Mouse (Mus musculus): Measurements from ENCODE around the gene Abi3bp. TPM values are rescaled to one million over a fixed set of nuclear protein-coding genes. Genes with fewer than 3 reads are reported as not detected.

The Abi3bp gene
- total and polyA plus RNA-seq, 2 experiments from 2014 or later: 2.2 to 4.2 TPM

GRCm38 (mm10) chr16:56478575-56479191 is 1.0 kb downstream of the Abi3bp start:
- Histone ChIP-seq H3K36me3 (replicated peaks; ENCODE audit: control insufficient read depth, insufficient read depth, low read length) (no peaks in the 10 kb centered on the region), H3K9me3 (replicated peaks; ENCODE audit: control insufficient read depth, low read length) (no peaks in the 10 kb centered on the region), H3K27me3 (ENCODE audit: control insufficient read depth, insufficient read depth, low read length) (no peaks in the 10 kb centered on the region), H3K4me1 (ENCODE audit: control insufficient read depth, insufficient read depth) (no peaks in the 10 kb centered on the region), H3K27ac (ENCODE audit: low read depth) (no peak overlapping the region), H3K4me2 (ENCODE audit: low read depth, low read length) (peak overlapping the region; percentile 53), H3K4me3 (ENCODE audit: low read depth, low read length) (peak overlapping the region; percentile 41), H3K9ac (replicated peaks; ENCODE audit: low read depth, low read length) (no peak overlapping the region)
- ATAC-seq (ENCODE audit: insufficient read depth, low read depth): no peak
- 40% methylated on average over 12 of the region's 12 CpGs for WGBS
- peak; percentile 9 for DNase-seq (ENCODE audit: low spot score)
- no peak for TF ChIP-seq CTCF (IDR thresholded peaks at IDR 0.05; ENCODE audit: low read depth)
- no peak for TF ChIP-seq EP300 (IDR thresholded peaks at IDR 0.05; ENCODE audit: low read depth)

- DNase-seq (ENCODE audit: low spot score) (no peak), ATAC-seq (ENCODE audit: insufficient read depth, low read depth) (no peak)
- Histone ChIP-seq H3K9me3 (replicated peaks; ENCODE audit: control insufficient read depth, low read length) (no peaks in the 10 kb centered on the region), H3K27ac (ENCODE audit: low read depth) (no peak overlapping the region), H3K4me3 (ENCODE audit: low read depth, low read length) (no peak overlapping the region), H3K36me3 (replicated peaks; ENCODE audit: control insufficient read depth, insufficient read depth, low read length) (no peaks in the 10 kb centered on the region), H3K9ac (replicated peaks; ENCODE audit: low read depth, low read length) (no peak overlapping the region), H3K4me1 (ENCODE audit: control insufficient read depth, insufficient read depth) (no peaks in the 10 kb centered on the region), H3K4me2 (ENCODE audit: low read depth, low read length) (no peak overlapping the region), H3K27me3 (ENCODE audit: control insufficient read depth, insufficient read depth, low read length) (no peaks in the 10 kb centered on the region)
- TF ChIP-seq EP300 (IDR thresholded peaks at IDR 0.05; ENCODE audit: low read depth) (no peak), CTCF (IDR thresholded peaks at IDR 0.05; ENCODE audit: low read depth) (no peak)
- WGBS: 93% methylated on average over 10 of the region's 10 CpGs
Observed at GRCm38 (mm10) chr16:56483466-56483865, 5.8 kb downstream of the Abi3bp start.

GRCm38 (mm10) chr16:56486461-56486860 is 8.8 kb downstream of the Abi3bp start:
- no peak for TF ChIP-seq CTCF (IDR thresholded peaks at IDR 0.05; ENCODE audit: low read depth)
- no peak for TF ChIP-seq EP300 (IDR thresholded peaks at IDR 0.05; ENCODE audit: low read depth)
- no peak overlapping the region for H3K9ac ChIP-seq (replicated peaks; ENCODE audit: low read depth, low read length)
- DNase-seq (ENCODE audit: low spot score): peak; percentile 37
- 15% methylated on average over 4 of the region's 4 CpGs for WGBS
- H3K36me3 ChIP-seq (replicated peaks; ENCODE audit: control insufficient read depth, insufficient read depth, low read length): no peaks in the 10 kb centered on the region
- H3K27me3 ChIP-seq (ENCODE audit: control insufficient read depth, insufficient read depth, low read length): no peaks in the 10 kb centered on the region
- no peak overlapping the region for H3K4me3 ChIP-seq (ENCODE audit: low read depth, low read length)
- no peaks in the 10 kb centered on the region for H3K9me3 ChIP-seq (replicated peaks; ENCODE audit: control insufficient read depth, low read length)
- no peaks in the 10 kb centered on the region for H3K4me1 ChIP-seq (ENCODE audit: control insufficient read depth, insufficient read depth)
- no peak overlapping the region for H3K27ac ChIP-seq (ENCODE audit: low read depth)
- H3K4me2 ChIP-seq (ENCODE audit: low read depth, low read length): no peak overlapping the region
- ATAC-seq (ENCODE audit: insufficient read depth, low read depth): 0 out of 2 replicates have a peak, but pooled peaks have one; percentile 63

- no peak overlapping the region for H3K27ac ChIP-seq (ENCODE audit: low read depth)
- H3K36me3 ChIP-seq (replicated peaks; ENCODE audit: control insufficient read depth, insufficient read depth, low read length): no peaks in the 10 kb centered on the region
- 71% methylated on average over 3 of the region's 3 CpGs for WGBS
- no peak overlapping the region for H3K4me3 ChIP-seq (ENCODE audit: low read depth, low read length)
- H3K4me1 ChIP-seq (ENCODE audit: control insufficient read depth, insufficient read depth): no peaks in the 10 kb centered on the region
- H3K4me2 ChIP-seq (ENCODE audit: low read depth, low read length): no peak overlapping the region
- ATAC-seq (ENCODE audit: insufficient read depth, low read depth) (no peak), DNase-seq (ENCODE audit: low spot score) (no peak)
- no peak for TF ChIP-seq CTCF (IDR thresholded peaks at IDR 0.05; ENCODE audit: low read depth)
- TF ChIP-seq EP300 (IDR thresholded peaks at IDR 0.05; ENCODE audit: low read depth): no peak
- no peaks in the 10 kb centered on the region for H3K27me3 ChIP-seq (ENCODE audit: control insufficient read depth, insufficient read depth, low read length)
- no peaks in the 10 kb centered on the region for H3K9me3 ChIP-seq (replicated peaks; ENCODE audit: control insufficient read depth, low read length)
- no peak overlapping the region for H3K9ac ChIP-seq (replicated peaks; ENCODE audit: low read depth, low read length)
Observed at GRCm38 (mm10) chr16:56490861-56491260, 13.2 kb downstream of the Abi3bp start.

GRCm38 (mm10) chr16:56495266-56495665 is 17.6 kb downstream of the Abi3bp start:
- Histone ChIP-seq H3K4me2 (ENCODE audit: low read depth, low read length) (no peak overlapping the region), H3K4me1 (ENCODE audit: control insufficient read depth, insufficient read depth) (no peaks in the 10 kb centered on the region), H3K36me3 (replicated peaks; ENCODE audit: control insufficient read depth, insufficient read depth, low read length) (no peaks in the 10 kb centered on the region), H3K27me3 (ENCODE audit: control insufficient read depth, insufficient read depth, low read length) (no peaks in the 10 kb centered on the region), H3K4me3 (ENCODE audit: low read depth, low read length) (no peak overlapping the region), H3K27ac (ENCODE audit: low read depth) (no peak overlapping the region), H3K9ac (replicated peaks; ENCODE audit: low read depth, low read length) (no peak overlapping the region), H3K9me3 (replicated peaks; ENCODE audit: control insufficient read depth, low read length) (no peaks in the 10 kb centered on the region)
- ATAC-seq (ENCODE audit: insufficient read depth, low read depth) (no peak), DNase-seq (ENCODE audit: low spot score) (no peak)
- TF ChIP-seq CTCF (IDR thresholded peaks at IDR 0.05; ENCODE audit: low read depth) (no peak), EP300 (IDR thresholded peaks at IDR 0.05; ENCODE audit: low read depth) (no peak)
- whole genome bisulfite sequencing: 54% methylated on average over 4 of the region's 4 CpGs

GRCm38 (mm10) chr16:56496743-56497142 is 19.1 kb downstream of the Abi3bp start:
- DNase-seq (ENCODE audit: low spot score): no peak
- no peak overlapping the region for H3K4me2 ChIP-seq (ENCODE audit: low read depth, low read length)
- no peaks in the 10 kb centered on the region for H3K9me3 ChIP-seq (replicated peaks; ENCODE audit: control insufficient read depth, low read length)
- H3K27ac ChIP-seq (ENCODE audit: low read depth): no peak overlapping the region
- TF ChIP-seq EP300 (IDR thresholded peaks at IDR 0.05; ENCODE audit: low read depth): no peak
- TF ChIP-seq CTCF (IDR thresholded peaks at IDR 0.05; ENCODE audit: low read depth): no peak
- no peaks in the 10 kb centered on the region for H3K36me3 ChIP-seq (replicated peaks; ENCODE audit: control insufficient read depth, insufficient read depth, low read length)
- 59% methylated on average over 4 of the region's 4 CpGs for WGBS
- no peaks in the 10 kb centered on the region for H3K4me1 ChIP-seq (ENCODE audit: control insufficient read depth, insufficient read depth)
- H3K9ac ChIP-seq (replicated peaks; ENCODE audit: low read depth, low read length): no peak overlapping the region
- no peak for ATAC-seq (ENCODE audit: insufficient read depth, low read depth)
- no peak overlapping the region for H3K4me3 ChIP-seq (ENCODE audit: low read depth, low read length)
- no peaks in the 10 kb centered on the region for H3K27me3 ChIP-seq (ENCODE audit: control insufficient read depth, insufficient read depth, low read length)
